Mouse (Mus musculus) limb, embryonic 15.5 days (tissue): ENCODE measurements at regions not wholly inside any gene's neighbourhood (a gene's known extent, or its start where the extent isn't known, plus 50 kb on each side); places are given as distances from the start of the nearest gene placed in this dataset.

Experiments
- ATAC-seq: fragments of 200-750 bp; cut with Nextera tagmentation; 2 replicates; pipeline ENCODE4 v1.8.0; 2017; ENCODE audit warnings: low read depth, moderate TSS enrichment; ENCODE audit not compliant: insufficient number of reproducible peaks, low FRiP score, low TSS enrichment
- H3K27ac ChIP-seq: fragments of 300-500 bp; sonication (generic); 2 replicates; pipeline ENCODE4 v1.5.1; 2015; ENCODE audit warnings: moderate library complexity, mild to moderate bottlenecking, inconsistent platforms
- H3K27me3 ChIP-seq: fragments of 300-500 bp; sonication (generic); 2 replicates; pipeline ENCODE4 v1.6.1; 2015; ENCODE audit warnings: inconsistent platforms
- H3K36me3 ChIP-seq: fragments of 300-500 bp; sonication (generic); 2 replicates; pipeline ENCODE4 v1.6.1; 2015; ENCODE audit warnings: inconsistent platforms
- H3K4me1 ChIP-seq: fragments of 300-500 bp; sonication (generic); 2 replicates; pipeline ENCODE4 v1.6.1; 2015; ENCODE audit warnings: inconsistent platforms
- H3K4me2 ChIP-seq: fragments of 300-500 bp; sonication (generic); 2 replicates; pipeline ENCODE4 v1.6.1; 2015; ENCODE audit warnings: mild to moderate bottlenecking, inconsistent platforms
- H3K4me3 ChIP-seq: fragments of 300-500 bp; sonication (generic); 2 replicates; pipeline ENCODE4 v1.5.1; 2015; ENCODE audit warnings: mild to moderate bottlenecking, inconsistent platforms
- H3K9ac ChIP-seq: fragments of 300-500 bp; sonication (generic); 2 replicates; pipeline ENCODE4 v1.6.1; 2015; ENCODE audit warnings: inconsistent platforms
- H3K9me3 ChIP-seq: fragments of 300-500 bp; sonication (generic); 2 replicates; pipeline ENCODE4 v1.6.1; 2016; ENCODE audit warnings: inconsistent platforms
- whole genome bisulfite sequencing: fragments of 180-500 bp; shearing (Covaris S2); methylation state at CpG from one replicate; pipeline ENCODE4 v1.1.7; 2015; 5-methylcytosine and 5-hydroxymethylcytosine counted together

DNA sequence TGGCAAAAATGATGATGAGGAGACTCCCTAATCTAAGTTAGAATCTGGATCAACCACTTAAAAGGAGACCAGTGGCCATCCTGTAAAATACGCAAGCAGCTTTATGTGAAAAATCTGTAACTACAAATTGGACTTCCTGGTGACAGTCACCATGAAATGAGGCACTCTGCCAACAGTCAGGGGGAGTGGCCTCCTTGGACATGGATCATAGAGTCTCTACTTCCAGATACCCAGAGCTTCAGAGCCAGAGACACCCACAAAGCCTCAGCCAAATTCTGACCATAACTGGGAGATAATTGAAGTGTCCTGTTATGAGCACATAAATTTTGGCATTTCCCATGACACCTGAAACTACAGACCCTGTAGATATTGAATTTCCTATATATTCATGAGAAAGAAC lies 1359.3 kb upstream of the A1bg start:
- H3K4me3 ChIP-seq: no peak overlapping the region
- H3K4me2 ChIP-seq: no peak overlapping the region
- H3K9me3 ChIP-seq: no peaks in the 10 kb centered on the region
- no peak for ATAC-seq
- peaks cover 6% of the 10 kb centered on the region; the same call in 1 of the 2 replicates for H3K4me1 ChIP-seq
- no peaks in the 10 kb centered on the region for H3K36me3 ChIP-seq
- H3K27ac ChIP-seq: no peak overlapping the region
- 68% methylated on average over 1 of the region's 1 CpGs for WGBS
- H3K9ac ChIP-seq: no peak overlapping the region
- H3K27me3 ChIP-seq: no peaks in the 10 kb centered on the region

DNA sequence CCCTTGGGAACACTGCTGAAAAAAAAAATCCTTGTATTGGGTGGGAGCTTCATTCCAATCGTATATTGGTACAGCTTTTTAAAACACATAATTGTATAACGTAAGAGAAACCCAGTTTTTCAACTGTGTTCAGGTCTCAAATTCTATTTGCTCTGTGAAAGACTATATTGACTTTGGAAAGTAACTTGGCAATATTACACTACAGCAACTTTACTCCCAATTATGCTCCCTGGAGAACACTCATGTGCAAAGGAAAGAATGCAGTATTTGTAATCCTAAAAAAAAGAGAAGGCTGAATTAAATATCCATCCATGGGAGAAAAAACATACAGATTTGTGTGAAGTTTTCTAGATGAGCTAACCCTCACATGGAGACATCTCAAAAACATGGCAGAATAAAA lies 1356.7 kb upstream of the A1bg start:
- Histone ChIP-seq H3K4me1 (no peaks in the 10 kb centered on the region), H3K9me3 (no peaks in the 10 kb centered on the region), H3K27me3 (no peaks in the 10 kb centered on the region), H3K4me3 (no peak overlapping the region), H3K36me3 (no peaks in the 10 kb centered on the region), H3K27ac (no peak overlapping the region), H3K4me2 (no peak overlapping the region), H3K9ac (no peak overlapping the region)
- 51% methylated on average over 2 of the region's 2 CpGs for WGBS
- ATAC-seq: no peak

DNA sequence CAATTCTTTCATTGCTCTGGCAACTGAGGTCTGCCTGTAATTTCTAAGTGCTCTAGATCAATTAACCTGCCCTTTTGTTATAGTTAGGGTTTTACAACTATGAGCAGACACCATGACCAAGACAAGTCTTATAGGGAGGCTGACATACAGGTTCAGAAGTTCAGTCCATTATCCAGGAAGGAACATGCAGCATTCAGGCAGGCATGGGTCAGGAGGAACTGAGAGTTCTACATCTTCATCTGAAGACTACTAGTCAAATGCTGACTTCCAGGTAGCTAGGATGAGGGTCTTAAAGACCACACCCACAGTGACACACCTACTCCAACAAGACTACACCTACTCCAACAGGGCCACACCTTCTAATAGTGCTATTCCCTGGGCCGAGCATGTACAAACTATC lies 1352.0 kb upstream of the A1bg start:
- H3K9ac ChIP-seq: no peak overlapping the region
- no peak overlapping the region for H3K4me2 ChIP-seq
- 91% methylated on average over 1 of the region's 1 CpGs for WGBS
- H3K4me1 ChIP-seq: no peaks in the 10 kb centered on the region
- no peak overlapping the region for H3K27ac ChIP-seq
- no peaks in the 10 kb centered on the region for H3K36me3 ChIP-seq
- H3K27me3 ChIP-seq: no peaks in the 10 kb centered on the region
- no peaks in the 10 kb centered on the region for H3K9me3 ChIP-seq
- H3K4me3 ChIP-seq: no peak overlapping the region
- ATAC-seq: no peak

- no peaks in the 10 kb centered on the region for H3K36me3 ChIP-seq
- no peak overlapping the region for H3K9ac ChIP-seq
- ATAC-seq: no peak
- H3K9me3 ChIP-seq: no peaks in the 10 kb centered on the region
- no peak overlapping the region for H3K4me3 ChIP-seq
- no peaks in the 10 kb centered on the region for H3K4me1 ChIP-seq
- H3K27ac ChIP-seq: no peak overlapping the region
- H3K27me3 ChIP-seq: no peaks in the 10 kb centered on the region
- no peak overlapping the region for H3K4me2 ChIP-seq
- WGBS: 78% methylated on average over 1 of the region's 1 CpGs
Measured at GRCm38 (mm10) chr15:62273855-62274488, 1351.2 kb upstream of the A1bg start.

DNA sequence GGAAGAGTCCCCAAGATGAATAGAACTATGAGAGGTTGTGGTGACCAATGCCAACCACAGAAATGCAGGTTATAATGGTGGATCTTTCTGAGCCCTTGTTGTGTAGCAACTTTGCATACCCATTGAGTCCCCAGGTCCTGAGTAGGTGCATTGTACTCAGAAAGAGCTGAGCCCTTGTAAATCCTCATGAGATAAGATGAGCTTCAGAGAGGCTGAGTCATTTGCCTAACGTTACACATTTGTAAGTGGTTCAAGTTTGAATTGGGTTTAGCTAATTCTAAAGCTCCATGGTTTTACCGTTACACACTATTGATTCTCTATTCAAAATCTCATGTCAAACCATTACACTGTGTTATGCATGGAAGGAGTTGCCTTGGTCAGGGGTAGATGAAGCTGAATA lies 1349.9 kb upstream of the A1bg start:
- Histone ChIP-seq H3K9me3 (no peaks in the 10 kb centered on the region), H3K4me1 (no peaks in the 10 kb centered on the region), H3K27me3 (no peaks in the 10 kb centered on the region), H3K9ac (no peak overlapping the region), H3K4me3 (no peak overlapping the region), H3K36me3 (no peaks in the 10 kb centered on the region), H3K4me2 (no peak overlapping the region), H3K27ac (no peak overlapping the region)
- no peak for ATAC-seq
- 86% methylated on average over 2 of the region's 2 CpGs for WGBS

- Histone ChIP-seq H3K4me3 (no peak overlapping the region), H3K4me1 (no peaks in the 10 kb centered on the region), H3K9me3 (no peaks in the 10 kb centered on the region), H3K4me2 (no peak overlapping the region), H3K9ac (no peak overlapping the region), H3K36me3 (no peaks in the 10 kb centered on the region), H3K27ac (no peak overlapping the region), H3K27me3 (no peaks in the 10 kb centered on the region)
- WGBS: 79% methylated on average over 2 of the region's 2 CpGs
- ATAC-seq: no peak
Measured at GRCm38 (mm10) chr15:62271428-62271827, 1348.6 kb upstream of the A1bg start.

- H3K4me2 ChIP-seq: no peak overlapping the region
- no peaks in the 10 kb centered on the region for H3K27me3 ChIP-seq
- no peak overlapping the region for H3K27ac ChIP-seq
- WGBS: 78% methylated on average over 2 of the region's 2 CpGs
- no peaks in the 10 kb centered on the region for H3K4me1 ChIP-seq
- no peaks in the 10 kb centered on the region for H3K36me3 ChIP-seq
- no peak for ATAC-seq
- H3K9ac ChIP-seq: no peak overlapping the region
- H3K4me3 ChIP-seq: no peak overlapping the region
- H3K9me3 ChIP-seq: no peaks in the 10 kb centered on the region
Measured at GRCm38 (mm10) chr15:62268189-62268588, 1345.4 kb upstream of the A1bg start.

GRCm38 (mm10) chr15:62267536-62267935 lies 1344.7 kb upstream of the A1bg start:
- H3K9ac ChIP-seq: no peak overlapping the region
- 91% methylated on average over 6 of the region's 6 CpGs for WGBS
- H3K27me3 ChIP-seq: no peaks in the 10 kb centered on the region
- H3K27ac ChIP-seq: no peak overlapping the region
- no peak for ATAC-seq
- no peak overlapping the region for H3K4me3 ChIP-seq
- no peak overlapping the region for H3K4me2 ChIP-seq
- no peaks in the 10 kb centered on the region for H3K9me3 ChIP-seq
- no peaks in the 10 kb centered on the region for H3K4me1 ChIP-seq
- no peaks in the 10 kb centered on the region for H3K36me3 ChIP-seq

GRCm38 (mm10) chr15:62266025-62266424 lies 1343.2 kb upstream of the A1bg start:
- Histone ChIP-seq H3K27me3 (no peaks in the 10 kb centered on the region), H3K9ac (no peak overlapping the region), H3K4me3 (no peak overlapping the region), H3K27ac (no peak overlapping the region), H3K4me1 (no peaks in the 10 kb centered on the region), H3K36me3 (no peaks in the 10 kb centered on the region), H3K9me3 (no peaks in the 10 kb centered on the region), H3K4me2 (no peak overlapping the region)
- no peak for ATAC-seq
- 93% methylated on average over 6 of the region's 6 CpGs for WGBS

DNA sequence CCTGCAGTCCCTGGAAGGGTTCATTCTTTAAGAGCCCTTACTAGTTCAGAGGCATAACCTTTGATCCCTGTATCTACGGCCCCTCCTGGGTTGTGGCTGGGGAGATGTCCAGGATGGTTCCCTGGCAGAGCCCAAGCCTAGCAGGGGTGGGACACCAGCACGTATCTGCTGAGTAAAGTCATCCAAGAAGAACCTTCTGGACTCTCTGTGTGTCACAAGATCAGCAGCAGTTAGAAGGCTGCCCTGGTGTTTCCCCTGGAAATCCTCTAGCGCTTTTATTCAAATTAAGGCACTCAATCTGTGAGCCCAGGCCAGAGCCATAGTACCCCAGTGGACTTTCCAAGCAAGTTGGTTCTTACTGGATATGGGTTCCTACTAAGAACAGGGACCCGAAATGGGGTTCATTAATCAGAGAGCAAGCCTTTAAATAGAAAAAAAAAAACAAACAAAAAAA lies 1342.7 kb upstream of the A1bg start:
- no peak overlapping the region for H3K9ac ChIP-seq
- no peaks in the 10 kb centered on the region for H3K4me1 ChIP-seq
- whole genome bisulfite sequencing: 74% methylated on average over 4 of the region's 4 CpGs
- H3K4me2 ChIP-seq: no peak overlapping the region
- no peaks in the 10 kb centered on the region for H3K27me3 ChIP-seq
- H3K9me3 ChIP-seq: no peaks in the 10 kb centered on the region
- no peaks in the 10 kb centered on the region for H3K36me3 ChIP-seq
- no peak for ATAC-seq
- no peak overlapping the region for H3K4me3 ChIP-seq
- no peak overlapping the region for H3K27ac ChIP-seq

DNA sequence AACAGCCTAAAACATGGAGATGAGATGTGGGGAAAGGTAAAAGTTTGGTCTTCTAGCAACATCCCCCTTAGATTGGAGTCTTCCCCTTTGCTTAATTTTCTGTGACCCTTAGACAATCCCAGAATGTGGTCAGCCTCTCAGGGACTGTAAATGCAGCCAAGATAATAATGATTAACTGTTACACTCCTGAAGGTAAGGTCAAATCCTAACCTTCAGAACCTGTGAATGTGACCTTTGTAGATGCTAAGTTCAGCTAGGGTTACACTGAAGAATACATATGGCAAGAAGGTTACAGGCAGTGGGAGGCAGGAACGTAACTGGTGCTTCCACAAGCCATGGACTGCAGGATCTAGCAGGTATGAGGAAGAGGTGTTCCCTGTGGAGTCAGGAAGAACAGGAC lies 1342.2 kb upstream of the A1bg start:
- Histone ChIP-seq H3K4me3 (no peak overlapping the region), H3K4me1 (no peaks in the 10 kb centered on the region), H3K4me2 (no peak overlapping the region), H3K9ac (no peak overlapping the region), H3K36me3 (no peaks in the 10 kb centered on the region), H3K27ac (no peak overlapping the region), H3K9me3 (no peaks in the 10 kb centered on the region), H3K27me3 (no peaks in the 10 kb centered on the region)
- no peak for ATAC-seq
- WGBS: 75% methylated on average over 1 of the region's 1 CpGs

GRCm38 (mm10) chr15:62264183-62264582 lies 1341.4 kb upstream of the A1bg start:
- H3K4me1 ChIP-seq: no peaks in the 10 kb centered on the region
- WGBS: 86% methylated on average over 1 of the region's 1 CpGs
- no peaks in the 10 kb centered on the region for H3K9me3 ChIP-seq
- no peak overlapping the region for H3K4me3 ChIP-seq
- no peak overlapping the region for H3K27ac ChIP-seq
- no peaks in the 10 kb centered on the region for H3K36me3 ChIP-seq
- no peaks in the 10 kb centered on the region for H3K27me3 ChIP-seq
- ATAC-seq: no peak
- no peak overlapping the region for H3K4me2 ChIP-seq
- H3K9ac ChIP-seq: no peak overlapping the region

DNA sequence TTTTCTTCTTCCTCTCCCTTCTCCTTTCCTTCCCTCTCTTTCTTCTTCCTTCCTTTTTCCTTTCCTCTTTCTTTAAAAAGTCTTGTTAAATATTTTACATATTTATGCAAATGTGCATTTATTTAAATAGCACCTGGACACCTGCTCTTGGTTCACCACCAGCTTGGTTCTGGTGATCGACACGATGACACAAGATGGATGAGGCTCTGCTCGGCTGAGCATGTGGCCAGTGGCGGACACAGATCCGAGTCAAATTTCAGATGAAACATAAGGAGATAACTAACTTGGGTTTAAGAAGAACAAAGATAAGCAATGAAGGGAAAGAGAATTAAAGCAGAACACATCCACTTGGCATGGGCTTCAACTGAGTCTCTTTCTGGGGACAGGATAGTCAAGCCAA lies 1339.7 kb upstream of the A1bg start:
- WGBS: 88% methylated on average over 5 of the region's 5 CpGs
- no peaks in the 10 kb centered on the region for H3K36me3 ChIP-seq
- H3K4me3 ChIP-seq: no peak overlapping the region
- H3K4me1 ChIP-seq: peaks cover 6% of the 10 kb centered on the region; the same call in 1 of the 2 replicates
- no peak overlapping the region for H3K9ac ChIP-seq
- no peaks in the 10 kb centered on the region for H3K27me3 ChIP-seq
- ATAC-seq: no peak
- H3K9me3 ChIP-seq: no peaks in the 10 kb centered on the region
- H3K27ac ChIP-seq: no peak overlapping the region
- H3K4me2 ChIP-seq: no peak overlapping the region
